Mouse (Mus musculus) 3T3-L1 (cell line): Measurements from ENCODE around the gene Olfr354.

Experiments
- DNase-seq: peaks from one replicate; pipeline ENCODE4 v3.0.0-alpha.2; 2015; ENCODE audit warnings: low read depth, low spot score

The Olfr354 gene

GRCm38 (mm10) chr2:36905380-36905779 is at the start of gene Olfr354:
Olfr354 (plus strand) TSS chr2:36905680.
- DNase-seq, result no peak

DNA sequence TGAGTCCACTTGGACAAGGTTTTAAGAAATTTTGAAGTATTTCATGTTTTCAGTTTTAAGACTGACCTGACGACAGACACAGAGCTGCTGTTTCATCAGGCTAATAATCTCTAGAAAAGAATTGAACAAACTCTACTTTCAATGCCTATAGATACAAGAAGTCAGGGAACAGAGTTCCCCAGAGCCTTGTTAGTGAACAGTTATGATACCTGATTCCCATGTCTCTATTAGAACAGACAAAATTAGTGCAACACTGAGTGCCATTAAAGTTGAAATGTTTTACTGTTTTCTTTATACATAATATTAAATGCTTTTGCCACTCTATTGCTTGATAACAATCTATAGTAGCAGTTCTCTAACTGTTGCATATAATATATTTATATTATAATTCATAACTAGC is 42.9 kb upstream of the Olfr354 start, which contains the start of gene Olfr351:
TSS of gene Olfr351 (minus strand) at position 101 of the 400 bp plus-strand sequence.
- no peak for DNase-seq

GRCm38 (mm10) chr2:36868160-36868559 is 37.3 kb upstream of the Olfr354 start, which contains the start of gene Olfr352:
Olfr352 (plus strand) TSS chr2:36868460.
- no peak for DNase-seq

DNA sequence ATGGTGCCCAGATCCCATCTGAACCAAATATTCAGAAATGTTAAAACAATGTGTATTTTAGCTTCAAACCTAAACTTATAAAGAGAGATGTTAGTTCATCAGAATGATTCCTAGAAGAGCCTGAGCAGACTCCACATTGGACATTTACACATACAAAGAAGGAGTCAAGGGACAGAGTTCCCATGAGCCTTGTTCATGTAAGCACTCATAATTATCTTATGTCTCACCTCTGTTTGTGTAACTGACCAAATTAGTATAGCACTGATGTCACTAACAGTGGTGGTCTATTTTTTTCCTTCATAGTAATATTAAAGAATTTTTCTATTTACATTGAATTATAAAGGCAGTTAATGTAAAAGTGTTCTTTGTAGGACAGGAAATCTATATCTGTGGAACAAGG is 12.6 kb upstream of the Olfr354 start, which contains the start of gene Olfr353:
TSS of gene Olfr353 (minus strand) at position 101 of the 400 bp plus-strand sequence.
- DNase-seq, result no peak

DNA sequence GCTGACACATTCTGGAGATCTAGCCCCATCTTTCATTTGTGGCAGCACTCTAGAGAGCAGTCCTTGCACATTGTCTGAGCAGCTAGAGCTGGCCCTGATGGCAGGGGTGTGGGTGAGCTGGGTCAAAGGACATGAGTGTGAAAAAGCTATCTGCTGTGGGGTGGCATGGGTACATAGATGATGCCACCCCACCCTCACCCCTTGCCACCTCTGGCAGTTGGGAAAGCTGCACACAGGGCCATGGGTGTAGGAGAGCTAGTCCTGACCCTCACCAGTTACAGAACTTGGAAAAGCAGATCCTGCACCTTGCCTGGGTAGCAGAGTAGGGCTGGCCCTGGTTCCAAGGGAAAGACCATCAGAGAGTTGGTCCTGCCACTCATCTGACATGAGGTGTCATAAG is 8.4 kb upstream of the Olfr354 start:
- no peak for DNase-seq

DNA sequence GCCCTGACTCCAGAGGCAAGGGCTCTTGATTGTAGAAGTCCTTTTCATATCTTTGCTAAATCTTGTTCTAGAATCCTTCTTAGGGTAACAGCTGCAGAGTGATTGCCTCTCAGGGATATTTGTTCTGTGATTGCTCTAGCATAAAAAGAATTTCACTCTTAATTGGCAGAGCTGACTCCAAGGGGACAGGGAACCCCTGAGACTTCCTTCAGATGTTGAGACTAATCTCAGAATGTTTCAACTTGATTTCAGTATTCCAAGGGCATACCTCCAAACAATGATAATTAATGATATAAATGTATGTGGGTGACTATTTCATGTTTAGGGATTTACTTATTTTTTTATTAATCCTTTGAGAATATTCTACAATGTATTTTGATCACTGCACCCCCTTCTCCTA is 23.3 kb downstream of the Olfr354 start, which contains the start of gene Olfr355:
TSS of gene Olfr355 (minus strand) at position 101 of the 400 bp plus-strand sequence.
- no peak for DNase-seq

DNA sequence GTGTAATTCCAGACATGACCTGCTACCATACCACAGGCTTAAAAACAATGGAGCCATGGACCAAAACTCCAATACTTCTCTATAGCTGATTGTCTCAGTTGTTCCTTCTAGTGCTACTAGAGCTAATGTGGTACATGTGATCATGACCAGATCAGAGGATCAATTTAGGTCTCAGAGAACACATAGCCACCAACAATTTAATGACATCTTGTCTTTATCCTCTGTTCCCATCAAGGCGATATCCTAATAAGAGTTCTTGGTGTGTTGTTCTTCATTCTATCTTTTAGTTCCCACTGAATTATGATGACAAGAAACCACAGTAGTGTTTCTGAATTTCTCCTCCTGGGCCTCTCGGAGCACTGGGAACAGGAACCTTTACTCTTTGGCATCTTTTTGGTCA is 31.3 kb downstream of the Olfr354 start, which contains the start of gene Olfr356:
TSS of gene Olfr356 (plus strand) at position 301 of the 400 bp plus-strand sequence.
- DNase-seq, result no peak
